Mouse (Mus musculus) heart, embryonic 11.5 days (tissue): ENCODE data around the gene 1190005I06Rik. TPM values are rescaled to one million over a fixed set of nuclear protein-coding genes. Genes with fewer than 3 reads are reported as not detected.
A peak's percentile ranks its signal among the peaks of the same experiment; 100 is the strongest.

Experiments
- ATAC-seq: fragments of 200-750 bp; cut with Nextera tagmentation; replicated peaks from 2 replicates; pipeline ENCODE4 v1.8.0; 2017; ENCODE audit warnings: moderate library complexity; ENCODE audit not compliant: insufficient number of reproducible peaks, low FRiP score, low TSS enrichment
- H3K27ac ChIP-seq: fragments of 300-500 bp; sonication (generic); 2 replicates; pipeline ENCODE4 v1.5.1; 2014; ENCODE audit warnings: mild to moderate bottlenecking, low read depth, low read length
- H3K27me3 ChIP-seq: fragments of 300-500 bp; sonication (generic); 2 replicates; pipeline ENCODE4 v1.6.1; 2014; ENCODE audit warnings: mild to moderate bottlenecking, low read length, mixed read lengths; ENCODE audit not compliant: control insufficient read depth, insufficient read depth
- H3K36me3 ChIP-seq: fragments of 300-500 bp; sonication (generic); 2 replicates; pipeline ENCODE4 v1.6.1; 2014; ENCODE audit warnings: mild to moderate bottlenecking, low read length, moderate library complexity, mixed read lengths; ENCODE audit not compliant: control insufficient read depth, insufficient read depth
- H3K4me1 ChIP-seq: fragments of 300-500 bp; sonication (generic); 2 replicates; pipeline ENCODE4 v1.6.1; 2014; ENCODE audit warnings: low read length; ENCODE audit not compliant: control insufficient read depth, insufficient read depth
- H3K4me2 ChIP-seq: fragments of 300-500 bp; sonication (generic); 2 replicates; pipeline ENCODE4 v1.6.1; 2014; ENCODE audit warnings: mild to moderate bottlenecking, moderate library complexity
- H3K4me3 ChIP-seq: fragments of 300-500 bp; sonication (generic); 2 replicates; pipeline ENCODE4 v1.5.1; 2014; ENCODE audit warnings: low read depth, low read length
- H3K9ac ChIP-seq: fragments of 300-500 bp; sonication (generic); 2 replicates; pipeline ENCODE4 v1.6.1; 2014; ENCODE audit warnings: mild to moderate bottlenecking, low read depth, low read length, moderate library complexity
- H3K9me3 ChIP-seq: fragments of 300-500 bp; sonication (generic); replicated peaks from 2 replicates; pipeline ENCODE4 v1.6.1; 2016; ENCODE audit warnings: low read length; ENCODE audit not compliant: control insufficient read depth
- WGBS: fragments of 180-500 bp; shearing (Covaris S2); extraction: QIAGEN DNeasy Blood & Tissue Kit; methylation state at CpG from one replicate; pipeline ENCODE4 v1.1.7; 2014; ENCODE audit not compliant: insufficient replicate concordance; 5-methylcytosine and 5-hydroxymethylcytosine counted together
- polyA plus RNA-seq: library from polyadenylated mRNA; unstranded; fragments of >200 nt; fragmentation: Nextera tagmentation; extraction: Ambion mirVana; gene quantifications from 2 replicates; pipeline ENCODE4 v1.2.1, GENCODE M21; 2014

1190005I06Rik gene
- polyA plus RNA-seq, result 3.5 and 4.6 TPM in 2 replicates

DNA sequence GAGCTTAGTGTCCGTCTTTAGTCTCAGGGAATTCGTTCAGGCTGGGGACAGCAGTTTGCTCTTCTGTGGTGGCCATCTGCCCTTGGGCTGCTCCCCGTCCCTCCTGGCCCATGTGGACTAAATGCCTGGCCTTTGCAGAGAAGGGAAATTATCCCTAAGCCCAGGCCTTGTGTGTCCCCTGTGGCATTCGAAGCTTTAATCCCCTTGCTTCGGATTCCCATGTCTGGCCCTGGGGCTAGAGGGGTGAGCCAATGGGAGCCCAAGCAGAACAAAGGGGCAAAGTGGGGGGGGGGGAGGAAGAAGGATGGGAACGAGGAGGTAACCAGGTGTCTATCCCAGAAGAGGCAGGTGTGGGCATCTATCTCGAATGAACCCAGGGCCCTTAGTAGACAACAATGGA is at the start of gene 1190005I06Rik:
Gene 1190005I06Rik (minus strand): TSS at position 101 of the 400 bp plus-strand sequence.
- Histone ChIP-seq H3K4me3 (no peak within 1 kb of the TSS), H3K9me3 (no peaks in the 10 kb centered on the region), H3K27ac (no peak within 1 kb of the TSS), H3K4me2 (no peak within 1 kb of the TSS), H3K36me3 (no peaks in the 10 kb centered on the region), H3K9ac (no peak within 1 kb of the TSS), H3K4me1 (no peaks in the 10 kb centered on the region), H3K27me3 (no peaks in the 10 kb centered on the region)
- 59% methylated on average over 7 of the region's 7 CpGs for WGBS
- no peak for ATAC-seq

DNA sequence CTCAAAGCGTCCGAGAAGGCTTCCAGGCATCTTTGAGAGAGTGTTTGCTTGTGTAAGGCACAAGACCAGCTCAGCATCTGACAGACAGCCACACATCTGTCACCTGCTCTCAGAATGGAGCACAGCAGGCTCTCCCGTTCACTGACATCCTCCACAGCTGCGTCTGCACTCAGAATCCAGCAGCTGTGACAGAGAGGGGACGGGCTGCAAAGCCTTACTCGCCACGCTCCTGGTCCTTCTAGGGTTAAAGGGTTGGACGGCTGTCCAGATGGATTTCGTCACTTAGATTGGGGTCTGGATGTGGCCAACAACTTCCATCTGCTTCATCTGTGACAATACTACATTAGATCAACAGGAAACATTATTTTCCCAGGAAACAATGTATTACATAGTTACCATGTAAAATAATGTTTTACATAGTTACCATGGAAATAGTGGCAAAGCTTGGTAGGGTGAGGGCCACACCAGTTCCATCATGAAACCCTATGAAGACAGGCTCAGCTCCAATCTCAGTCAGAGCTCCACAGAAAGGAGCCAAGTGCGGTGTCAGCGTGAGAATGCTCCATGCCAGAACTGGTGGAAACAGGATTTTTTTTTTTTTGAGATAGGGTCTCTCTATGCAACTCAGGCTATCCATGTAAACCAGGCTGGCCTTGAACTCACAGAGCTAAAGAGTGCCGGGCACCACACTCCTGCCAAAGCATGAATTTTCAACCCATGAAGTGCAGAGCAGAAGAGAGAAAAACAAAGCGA is 49.1 kb upstream of the 1190005I06Rik start:
- Histone ChIP-seq H3K9me3 (no peaks in the 10 kb centered on the region), H3K36me3 (no peaks in the 10 kb centered on the region), H3K4me3 (no peak overlapping the region), H3K27ac (no peak overlapping the region), H3K9ac (no peak overlapping the region), H3K27me3 (no peaks in the 10 kb centered on the region), H3K4me2 (no peak overlapping the region), H3K4me1 (peaks cover 14% of the 10 kb centered on the region)
- ATAC-seq, result no peak
- 35% methylated on average over 13 of the region's 13 CpGs for WGBS

DNA sequence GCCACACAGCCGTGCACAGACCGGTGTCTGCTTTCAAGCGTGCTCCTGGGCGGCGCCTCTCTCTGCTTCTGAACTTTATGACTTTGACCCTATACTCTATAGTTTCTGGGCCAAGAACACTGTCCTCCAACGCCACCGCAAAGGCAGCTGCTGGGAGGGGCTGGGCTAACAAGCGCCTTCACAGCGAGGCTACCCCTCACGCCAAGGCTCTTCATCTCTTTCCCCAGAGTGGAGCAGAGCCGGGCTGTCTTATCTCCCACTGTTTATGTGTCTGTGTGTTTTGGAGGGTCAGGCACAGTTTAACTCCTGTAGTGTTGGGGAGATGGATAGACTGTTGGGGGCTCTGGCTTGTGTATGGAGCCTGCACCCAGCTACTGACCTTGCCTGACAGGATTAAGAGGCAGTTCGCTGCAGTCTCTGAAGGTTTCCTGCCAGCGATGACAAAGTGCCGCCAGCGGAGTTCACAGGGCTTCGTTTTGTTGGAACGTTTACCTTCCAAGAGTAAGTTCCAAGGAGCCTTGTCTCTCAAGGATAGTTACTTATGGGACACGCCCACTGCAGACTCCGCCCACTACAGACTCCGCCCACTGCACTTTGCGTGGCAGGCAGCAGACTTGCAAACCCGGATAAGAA is 46.5 kb upstream of the 1190005I06Rik start:
- no peak for ATAC-seq
- H3K36me3 ChIP-seq, result no peaks in the 10 kb centered on the region
- H3K4me1 ChIP-seq, result peaks cover 14% of the 10 kb centered on the region
- peak overlapping the region; percentile 34 for H3K4me2 ChIP-seq
- H3K27me3 ChIP-seq, result peaks cover under 1% of the 10 kb centered on the region; the same call in 1 of the 2 replicates
- no peak overlapping the region for H3K27ac ChIP-seq
- WGBS, result 28% methylated on average over 22 of the region's 22 CpGs
- H3K9ac ChIP-seq, result no peak overlapping the region
- no peaks in the 10 kb centered on the region for H3K9me3 ChIP-seq
- no peak overlapping the region for H3K4me3 ChIP-seq

- Histone ChIP-seq H3K4me2 (no peak overlapping the region), H3K9me3 (no peaks in the 10 kb centered on the region), H3K27me3 (peaks cover 10% of the 10 kb centered on the region; the same call in 1 of the 2 replicates), H3K9ac (no peak overlapping the region), H3K4me3 (no peak overlapping the region), H3K4me1 (peaks cover 14% of the 10 kb centered on the region), H3K27ac (no peak overlapping the region), H3K36me3 (no peaks in the 10 kb centered on the region)
- WGBS, result 49% methylated on average over 4 of the region's 4 CpGs
- ATAC-seq, result no peak
Observed at GRCm38 (mm10) chr8:120692934-120693333, 45.5 kb upstream of the 1190005I06Rik start.

- no peak overlapping the region for H3K4me2 ChIP-seq
- no peaks in the 10 kb centered on the region for H3K36me3 ChIP-seq
- 81% methylated on average over 7 of the region's 7 CpGs for WGBS
- no peak overlapping the region for H3K27ac ChIP-seq
- H3K4me1 ChIP-seq, result no peaks in the 10 kb centered on the region; the same call in 1 of the 2 replicates
- H3K9ac ChIP-seq, result no peak overlapping the region
- no peak for ATAC-seq
- H3K27me3 ChIP-seq, result peaks cover 10% of the 10 kb centered on the region; the same call in 1 of the 2 replicates
- no peak overlapping the region for H3K4me3 ChIP-seq
- no peaks in the 10 kb centered on the region for H3K9me3 ChIP-seq
Observed at GRCm38 (mm10) chr8:120688511-120688910, 41.1 kb upstream of the 1190005I06Rik start.

- 50% methylated on average over 8 of the region's 8 CpGs for WGBS
- H3K9ac ChIP-seq, result no peak overlapping the region
- H3K27ac ChIP-seq, result no peak overlapping the region
- H3K4me3 ChIP-seq, result no peak overlapping the region
- peaks cover 10% of the 10 kb centered on the region; the same call in 1 of the 2 replicates for H3K27me3 ChIP-seq
- no peak overlapping the region for H3K4me2 ChIP-seq
- no peaks in the 10 kb centered on the region for H3K36me3 ChIP-seq
- ATAC-seq, result no peak
- no peaks in the 10 kb centered on the region for H3K9me3 ChIP-seq
- no peaks in the 10 kb centered on the region; the same call in 1 of the 2 replicates for H3K4me1 ChIP-seq
Observed at GRCm38 (mm10) chr8:120687786-120688185, 40.4 kb upstream of the 1190005I06Rik start.

- H3K27me3 ChIP-seq, result peaks cover 10% of the 10 kb centered on the region; the same call in 1 of the 2 replicates
- 79% methylated on average over 5 of the region's 5 CpGs for whole genome bisulfite sequencing
- ATAC-seq, result no peak
Observed at GRCm38 (mm10) chr8:120686576-120686975, 39.1 kb upstream of the 1190005I06Rik start.

DNA sequence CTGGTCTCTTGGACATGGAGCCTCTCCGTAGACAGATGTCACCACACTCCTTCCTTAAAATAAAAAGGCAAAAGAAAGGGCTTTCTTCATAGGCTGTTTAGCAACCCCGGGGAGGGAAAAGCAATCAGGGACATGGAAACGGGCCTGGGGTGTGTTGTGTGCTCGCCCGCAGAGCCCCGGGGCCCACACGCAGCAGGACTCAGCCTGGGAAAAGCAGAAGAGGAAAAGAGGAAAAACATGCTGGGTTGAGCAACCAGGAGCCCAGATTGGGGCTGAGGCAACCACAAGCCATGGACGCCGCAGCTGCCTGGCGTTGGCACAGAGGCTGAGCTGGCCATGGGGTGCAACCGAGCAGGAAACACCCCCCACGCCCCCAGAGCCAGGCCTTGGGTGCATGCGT is 38.6 kb upstream of the 1190005I06Rik start:
- Histone ChIP-seq H3K9ac (no peak overlapping the region), H3K4me3 (no peak overlapping the region), H3K27ac (no peak overlapping the region), H3K36me3 (no peaks in the 10 kb centered on the region), H3K4me2 (no peak overlapping the region), H3K4me1 (no peaks in the 10 kb centered on the region; the same call in 1 of the 2 replicates), H3K9me3 (no peaks in the 10 kb centered on the region), H3K27me3 (peaks cover 12% of the 10 kb centered on the region)
- WGBS, result 81% methylated on average over 13 of the region's 13 CpGs
- ATAC-seq, result no peak

More at GRCm38 (mm10) chr8:120686576-120686975, 39.1 kb upstream of the 1190005I06Rik start:
- H3K9ac ChIP-seq, result no peak overlapping the region
- no peaks in the 10 kb centered on the region for H3K36me3 ChIP-seq
- no peaks in the 10 kb centered on the region for H3K9me3 ChIP-seq
- no peak overlapping the region for H3K4me3 ChIP-seq
- no peaks in the 10 kb centered on the region; the same call in 1 of the 2 replicates for H3K4me1 ChIP-seq
- H3K27ac ChIP-seq, result no peak overlapping the region
- no peak overlapping the region for H3K4me2 ChIP-seq
